Mouse (Mus musculus) T-helper 17 cell (primary cell): ENCODE data around the gene Vsig2.

ENCODE experiments used
- in situ Hi-C, 2 experiments: fragments of 300-600 bp; cut with MboI, MseI; formaldehyde crosslinking; loops; 1 replicate in 1 of 2; 2 replicates in 1 of 2; pipeline ENCODE4 v1.15.1; 2025; ENCODE audit warnings: high pct_unique_total_duplicates in 2 of 2

Gene Vsig2

GRCm38 (mm10) chr9:37556366-37556765 lies 17.3 kb downstream of the Vsig2 start:
- in situ Hi-C loops: no loop called here

GRCm38 (mm10) chr9:37560617-37561016 lies 21.6 kb downstream of the Vsig2 start:
- in situ Hi-C loops: no loop called here

- in situ Hi-C loops: no loop called here
Measured at GRCm38 (mm10) chr9:37563805-37564204, 24.8 kb downstream of the Vsig2 start.

GRCm38 (mm10) chr9:37567019-37567418 lies 28.0 kb downstream of the Vsig2 start:
- in situ Hi-C loops: no loop called here

- in situ Hi-C loops: no loop called here
Measured at GRCm38 (mm10) chr9:37567454-37567853, 28.4 kb downstream of the Vsig2 start.

GRCm38 (mm10) chr9:37567892-37568604 lies 29.0 kb downstream of the Vsig2 start:
- in situ Hi-C loops: no loop called here

GRCm38 (mm10) chr9:37568605-37569214 lies 29.7 kb downstream of the Vsig2 start:
- in situ Hi-C loops: no loop called here

- in situ Hi-C loops: no loop called here
Measured at GRCm38 (mm10) chr9:37569231-37569835, 30.3 kb downstream of the Vsig2 start.

GRCm38 (mm10) chr9:37572204-37572876 lies 33.3 kb downstream of the Vsig2 start:
- in situ Hi-C loops: no loop called here

- in situ Hi-C loops: no loop called here
Measured at GRCm38 (mm10) chr9:37576436-37576930, 37.4 kb downstream of the Vsig2 start.

- in situ Hi-C loops: no loop called here
Measured at GRCm38 (mm10) chr9:37583594-37583993, 44.5 kb downstream of the Vsig2 start.

GRCm38 (mm10) chr9:37586718-37587117 lies 47.7 kb downstream of the Vsig2 start:
- in situ Hi-C loops: no loop called here

GRCm38 (mm10) chr9:37590381-37590780 lies 51.3 kb downstream of the Vsig2 start:
- in situ Hi-C loops: no loop called here

- in situ Hi-C loops: no loop called here
Measured at GRCm38 (mm10) chr9:37592025-37592424, 53.0 kb downstream of the Vsig2 start.

- in situ Hi-C loops: no loop called here
Measured at GRCm38 (mm10) chr9:37592633-37593032, 53.6 kb downstream of the Vsig2 start.

GRCm38 (mm10) chr9:37593690-37594089 lies 54.6 kb downstream of the Vsig2 start:
- in situ Hi-C loops: no loop called here
